Mouse (Mus musculus) CH12.LX (cell line): ENCODE data around the gene Znhit1.

Experiments
- CHD1 ChIP-seq: IDR thresholded peaks from 2 replicates; pipeline ENCODE4 v1.6.1; 2012; ENCODE audit warnings: low read depth, low read length, improper control_type of control experiment, inconsistent platforms
- JUND ChIP-seq: conservative IDR thresholded peaks from 2 replicates; pipeline ENCODE4 v1.6.1; 2011; ENCODE audit warnings: low read depth, low read length, improper control_type of control experiment
- MAX ChIP-seq: IDR thresholded peaks from 2 replicates; pipeline ENCODE4 v1.6.1; 2011; ENCODE audit warnings: low read length, improper control_type of control experiment
- NRF1 ChIP-seq: IDR thresholded peaks from 2 replicates; pipeline ENCODE4 v1.6.1; 2014; ENCODE audit warnings: low read depth, mild to moderate bottlenecking, inconsistent platforms, low read length, improper control_type of control experiment, moderate library complexity
- POLR2A ChIP-seq: IDR thresholded peaks from 2 replicates; pipeline ENCODE4 v1.6.1; 2011; ENCODE audit warnings: low read depth, mild to moderate bottlenecking, improper control_type of control experiment, low read length
- ZC3H11A ChIP-seq: IDR thresholded peaks from 2 replicates; pipeline ENCODE4 v1.6.1; 2012; ENCODE audit warnings: low read depth, mild to moderate bottlenecking, inconsistent platforms, low read length, improper control_type of control experiment
- ZKSCAN1 ChIP-seq: IDR thresholded peaks from 2 replicates; pipeline ENCODE4 v1.6.1; 2012; ENCODE audit warnings: low read depth, inconsistent platforms, low read length, improper control_type of control experiment, borderline replicate concordance
- ZMIZ1 ChIP-seq: IDR thresholded peaks from 2 replicates; pipeline ENCODE4 v1.6.1; 2012; ENCODE audit warnings: low read depth, mild to moderate bottlenecking, inconsistent platforms, low read length, improper control_type of control experiment

- TF ChIP-seq POLR2A (no peak; the same call in 1 of the 2 replicates), CHD1 (no peak), MAX (peak; percentile 92), ZMIZ1 (no peak), ZKSCAN1 (no peak), ZC3H11A (no peak), NRF1 (peak; percentile 94), JUND (no peak)
Observed at GRCm38 (mm10) chr5:137029643-137030415, 42.0 kb upstream of the Znhit1 start.
